Mouse (Mus musculus) left cerebral cortex, adult 11 months (tissue): ENCODE measurements around the gene Apoh.

Experiments
- DNase-seq: peaks from one replicate; pipeline ENCODE4 v3.0.0; 2022; ENCODE audit warnings: low spot score

Gene Apoh

GRCm38 (mm10) chr11:108333583-108334379 lies 9.4 kb upstream of the Apoh start:
- DNase-seq: no peak

- no peak for DNase-seq
Observed at GRCm38 (mm10) chr11:108334658-108335057, 8.5 kb upstream of the Apoh start.

- DNase-seq: no peak
Observed at GRCm38 (mm10) chr11:108335536-108335935, 7.6 kb upstream of the Apoh start.

- no peak for DNase-seq
Observed at GRCm38 (mm10) chr11:108336445-108336844, 6.7 kb upstream of the Apoh start.

- DNase-seq: no peak
Observed at GRCm38 (mm10) chr11:108340293-108340692, 2.9 kb upstream of the Apoh start.

- no peak for DNase-seq
Observed at GRCm38 (mm10) chr11:108341783-108342182, 1.4 kb upstream of the Apoh start.

- DNase-seq: peak; percentile 93
Observed at GRCm38 (mm10) chr11:108343789-108344462, 772 bp downstream of the Apoh start, which contains the start of gene Prkca. Prkca (minus strand) TSS chr11:108343928.

GRCm38 (mm10) chr11:108344759-108345158 lies 1.6 kb downstream of the Apoh start:
- no peak for DNase-seq

- DNase-seq: no peak
Observed at GRCm38 (mm10) chr11:108345321-108345720, 2.2 kb downstream of the Apoh start.

- no peak for DNase-seq
Observed at GRCm38 (mm10) chr11:108350799-108351198, 7.6 kb downstream of the Apoh start.

- DNase-seq: no peak
Observed at GRCm38 (mm10) chr11:108352842-108353388, 9.8 kb downstream of the Apoh start.

- DNase-seq: no peak
Observed at GRCm38 (mm10) chr11:108356020-108356419, 12.9 kb downstream of the Apoh start.

- DNase-seq: no peak
Observed at GRCm38 (mm10) chr11:108358911-108359310, 15.8 kb downstream of the Apoh start.

- no peak for DNase-seq
Observed at GRCm38 (mm10) chr11:108360983-108361382, 17.8 kb downstream of the Apoh start.

GRCm38 (mm10) chr11:108362965-108363364 lies 19.8 kb downstream of the Apoh start:
- DNase-seq: no peak

GRCm38 (mm10) chr11:108363991-108364390 lies 20.8 kb downstream of the Apoh start:
- no peak for DNase-seq

GRCm38 (mm10) chr11:108364945-108365589 lies 21.9 kb downstream of the Apoh start:
- DNase-seq: no peak

GRCm38 (mm10) chr11:108365600-108365999 lies 22.4 kb downstream of the Apoh start:
- no peak for DNase-seq

GRCm38 (mm10) chr11:108367046-108367445 lies 23.9 kb downstream of the Apoh start:
- no peak for DNase-seq

GRCm38 (mm10) chr11:108376815-108377214 lies 33.7 kb downstream of the Apoh start:
- no peak for DNase-seq

GRCm38 (mm10) chr11:108377680-108378362 lies 34.7 kb downstream of the Apoh start:
- DNase-seq: peak; percentile 74

GRCm38 (mm10) chr11:108378363-108378751 lies 35.2 kb downstream of the Apoh start:
- DNase-seq: no peak
